Mouse (Mus musculus) erythroblast, embryonic 14.5 days (primary cell): ENCODE data around the gene Gins2. TPM values are rescaled to one million over a fixed set of nuclear protein-coding genes. Genes with fewer than 3 reads are reported as not detected.

Source experiments
- H3K27me3 ChIP-seq: 2 replicates; pipeline ENCODE4 v1.6.1; 2012; ENCODE audit warnings: inconsistent platforms; ENCODE audit not compliant: control insufficient read depth
- H3K36me3 ChIP-seq: 2 replicates; pipeline ENCODE4 v1.6.1; 2012; ENCODE audit warnings: mild to moderate bottlenecking, inconsistent platforms; ENCODE audit not compliant: control insufficient read depth
- H3K4me1 ChIP-seq: 2 replicates; pipeline ENCODE4 v1.6.1; 2012; ENCODE audit warnings: inconsistent platforms; ENCODE audit not compliant: control insufficient read depth
- H3K4me3 ChIP-seq: replicated peaks from 2 replicates; pipeline ENCODE3; 2012; ENCODE audit warnings: moderate library complexity, mild to moderate bottlenecking, inconsistent platforms
- H3K9me3 ChIP-seq: 2 replicates; pipeline ENCODE4 v1.6.1; 2012; ENCODE audit warnings: low read length, inconsistent platforms, mixed read lengths; ENCODE audit not compliant: control insufficient read depth
- GATA1 ChIP-seq: IDR thresholded peaks from 2 replicates; pipeline ENCODE4 v1.6.1; 2012; ENCODE audit warnings: low read length, inconsistent platforms, mixed read lengths
- TAL1 ChIP-seq: IDR thresholded peaks from 3 replicates; pipeline ENCODE4 v1.6.1; 2012; ENCODE audit warnings: low read length, inconsistent platforms, mixed read lengths
- polyA plus RNA-seq: library from polyadenylated mRNA; stranded (reverse); fragments of >175 nt; gene quantifications from 2 replicates; pipeline ENCODE4 v1.2.3, GENCODE M21; 2012

Gins2 gene
- polyA plus RNA-seq, 1 experiment = 8.6 TPM

DNA sequence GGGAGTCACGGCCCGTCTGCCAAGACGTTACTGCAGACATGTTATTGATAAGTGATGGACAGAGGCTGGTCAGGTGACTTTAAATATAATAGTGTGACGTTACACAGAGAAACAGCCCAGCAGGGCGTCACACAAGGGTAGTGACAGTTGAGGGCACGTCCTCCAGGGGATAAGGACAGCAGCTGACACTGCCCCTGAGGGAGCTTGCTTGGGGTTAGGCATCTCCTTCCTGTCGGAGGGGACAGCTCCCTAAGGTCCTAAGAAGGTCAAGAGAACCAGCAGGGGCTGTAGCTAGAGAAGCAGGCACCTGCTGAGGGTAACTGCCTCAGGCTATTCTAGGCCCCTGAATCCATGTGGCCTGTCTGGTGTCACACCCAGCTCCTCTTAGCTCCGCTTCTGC, 17.5 kb downstream of the Gins2 start:
- H3K4me1 ChIP-seq = peaks cover 14% of the 10 kb centered on the region
- H3K27me3 ChIP-seq = no peaks in the 10 kb centered on the region
- peaks cover 100% of the 10 kb centered on the region for H3K36me3 ChIP-seq
- peaks cover 11% of the 10 kb centered on the region; the same call in 1 of the 2 replicates for H3K9me3 ChIP-seq
- no peak overlapping the region for H3K4me3 ChIP-seq
- TF ChIP-seq GATA1 (no peak), TAL1 (no peak)

DNA sequence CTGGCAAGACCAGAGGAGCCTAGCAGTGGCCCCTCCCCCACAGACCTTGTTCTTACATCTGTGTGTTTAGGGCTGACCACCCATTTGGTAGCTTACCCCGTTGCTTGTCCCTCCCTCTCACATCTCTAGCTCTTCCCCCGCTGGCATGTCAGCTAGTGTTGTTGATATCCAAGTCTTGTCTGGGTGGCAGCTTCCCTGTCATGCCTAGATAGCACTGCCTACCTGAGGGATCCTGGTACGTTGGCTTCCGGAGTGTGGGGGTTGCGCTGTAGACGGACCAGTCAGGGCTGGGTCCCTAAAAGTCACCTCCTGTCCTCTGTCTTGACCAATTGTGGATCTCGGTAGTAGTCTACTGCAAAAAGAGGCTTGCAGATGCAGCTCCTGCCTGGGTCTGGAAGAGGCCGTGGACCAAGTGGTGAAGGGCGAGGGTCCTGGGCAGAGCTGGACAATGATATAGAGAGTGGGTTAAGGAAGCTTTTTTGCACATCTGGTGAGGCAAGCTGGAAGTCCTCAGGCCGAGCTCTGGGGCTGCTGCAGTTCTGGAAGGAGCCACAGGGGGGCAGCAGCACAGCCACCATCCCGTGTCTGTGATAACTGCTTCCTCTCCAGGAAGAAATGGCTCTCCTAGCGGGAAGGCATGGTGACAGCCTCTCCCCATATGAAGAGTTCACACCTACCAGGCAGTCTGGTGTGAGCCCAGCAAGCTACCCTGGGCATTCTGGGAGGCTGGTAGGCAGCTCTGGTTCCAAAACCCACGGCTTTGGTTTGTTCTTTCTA, 19.0 kb downstream of the Gins2 start:
- Histone ChIP-seq H3K4me1 (peaks cover 14% of the 10 kb centered on the region), H3K9me3 (peaks cover 10% of the 10 kb centered on the region; the same call in 1 of the 2 replicates), H3K36me3 (peaks cover 100% of the 10 kb centered on the region), H3K4me3 (no peak overlapping the region), H3K27me3 (no peaks in the 10 kb centered on the region)
- TF ChIP-seq GATA1 (no peak), TAL1 (no peak)

DNA sequence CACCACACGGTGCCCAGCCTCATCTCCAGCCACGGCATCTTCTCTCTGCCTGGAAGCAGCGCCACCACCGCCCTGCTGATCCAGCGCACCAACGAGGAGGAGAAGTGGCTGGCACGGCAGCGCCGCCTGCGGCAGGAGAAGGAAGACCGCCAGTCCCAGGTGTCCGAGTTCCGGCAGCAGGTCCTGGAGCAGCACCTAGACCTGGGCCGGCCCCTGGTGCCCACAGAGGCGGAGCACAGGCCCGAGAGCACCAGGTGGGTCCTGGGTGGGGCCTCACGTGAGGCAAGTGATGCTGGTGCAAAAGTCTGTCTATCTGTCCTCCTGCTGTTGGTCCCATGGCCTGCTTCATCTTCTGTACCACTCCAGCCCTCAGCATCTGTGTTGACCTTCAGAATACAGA, 20.0 kb downstream of the Gins2 start:
- Histone ChIP-seq H3K36me3 (peaks cover 100% of the 10 kb centered on the region), H3K9me3 (peaks cover 10% of the 10 kb centered on the region; the same call in 1 of the 2 replicates), H3K4me1 (peaks cover 14% of the 10 kb centered on the region), H3K27me3 (no peaks in the 10 kb centered on the region), H3K4me3 (no peak overlapping the region)
- TF ChIP-seq TAL1 (no peak), GATA1 (no peak)

DNA sequence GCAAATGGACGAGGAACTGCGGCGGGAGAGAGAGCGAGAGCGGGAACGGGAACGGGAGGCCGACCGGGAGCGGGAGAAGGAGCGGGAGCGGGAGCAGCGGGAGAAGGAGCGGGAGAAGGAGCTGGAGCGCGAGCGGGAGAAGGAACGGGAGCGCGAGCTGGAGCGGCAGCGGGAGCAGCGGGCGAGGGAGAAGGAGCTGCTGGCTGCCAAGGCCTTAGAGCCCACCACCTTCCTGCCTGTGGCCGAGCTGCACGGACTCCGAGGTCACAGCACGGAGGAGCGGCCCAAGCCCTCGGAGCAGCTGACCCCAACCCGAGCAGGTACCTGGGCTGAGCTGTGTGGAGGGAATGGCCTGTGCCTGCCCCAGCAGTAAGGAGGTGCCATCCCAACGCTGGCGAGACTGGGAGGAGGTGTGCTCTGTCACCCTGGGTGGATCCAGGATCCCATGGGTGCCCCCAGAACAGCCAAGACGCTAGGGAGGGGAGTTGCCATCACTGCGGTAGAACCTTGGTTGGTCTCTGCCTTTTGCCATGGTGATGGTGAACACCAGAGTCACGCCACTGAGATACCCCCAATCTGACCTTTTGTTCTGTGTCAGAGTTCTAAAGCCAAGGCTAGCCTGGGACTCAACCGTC, 20.8 kb downstream of the Gins2 start:
- H3K36me3 ChIP-seq = peaks cover 100% of the 10 kb centered on the region
- TF ChIP-seq GATA1 = no peak
- TF ChIP-seq TAL1 = no peak
- H3K4me1 ChIP-seq = peaks cover 17% of the 10 kb centered on the region
- no peak overlapping the region for H3K4me3 ChIP-seq
- peaks cover 10% of the 10 kb centered on the region; the same call in 1 of the 2 replicates for H3K9me3 ChIP-seq
- no peaks in the 10 kb centered on the region for H3K27me3 ChIP-seq

DNA sequence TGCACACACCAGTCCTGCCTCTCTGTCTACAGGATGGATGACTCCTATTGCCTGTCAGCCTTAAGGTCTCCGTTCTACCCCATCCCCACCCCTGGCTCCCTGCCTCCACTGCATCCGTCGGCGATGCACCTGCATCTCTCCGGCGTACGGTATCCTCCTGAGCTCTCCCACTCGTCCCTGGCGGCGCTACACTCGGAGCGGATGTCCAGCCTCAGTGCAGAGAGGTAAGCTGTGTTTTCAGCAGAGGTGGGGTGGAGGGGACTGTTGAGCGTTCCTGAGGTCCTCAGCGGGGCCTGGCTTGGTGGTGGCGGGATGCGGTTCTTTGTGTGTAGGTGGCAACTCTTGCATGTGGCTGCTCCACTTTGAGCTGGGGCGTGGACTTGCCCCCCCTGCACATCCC, 21.4 kb downstream of the Gins2 start:
- Histone ChIP-seq H3K36me3 (peaks cover 100% of the 10 kb centered on the region), H3K9me3 (peaks cover 10% of the 10 kb centered on the region; the same call in 1 of the 2 replicates), H3K27me3 (no peaks in the 10 kb centered on the region), H3K4me3 (no peak overlapping the region), H3K4me1 (peaks cover 22% of the 10 kb centered on the region)
- TF ChIP-seq GATA1 = no peak
- no peak for TF ChIP-seq TAL1

DNA sequence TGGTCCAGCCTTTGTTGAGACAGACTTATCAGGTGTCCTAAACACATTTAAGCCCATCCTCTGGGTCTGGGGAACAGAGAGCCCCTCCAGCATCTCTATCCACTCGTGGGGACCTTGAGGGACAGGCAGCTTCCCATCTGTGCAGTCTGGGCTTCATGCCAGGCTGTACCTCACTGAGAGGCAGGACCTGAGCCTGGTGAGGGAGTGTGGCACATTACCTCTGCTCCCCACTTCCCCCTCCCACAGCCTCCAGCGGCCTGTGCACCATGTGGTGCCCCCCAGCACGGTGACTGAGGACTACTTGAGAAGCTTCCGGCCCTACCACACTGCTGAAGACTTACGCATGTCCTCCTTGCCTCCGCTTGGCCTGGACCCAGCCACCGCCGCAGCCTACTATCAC, 22.4 kb downstream of the Gins2 start:
- Histone ChIP-seq H3K4me3 (no peak overlapping the region), H3K4me1 (peaks cover 30% of the 10 kb centered on the region), H3K36me3 (peaks cover 100% of the 10 kb centered on the region), H3K9me3 (peaks cover 10% of the 10 kb centered on the region; the same call in 1 of the 2 replicates), H3K27me3 (no peaks in the 10 kb centered on the region)
- TF ChIP-seq TAL1 = no peak
- no peak for TF ChIP-seq GATA1

DNA sequence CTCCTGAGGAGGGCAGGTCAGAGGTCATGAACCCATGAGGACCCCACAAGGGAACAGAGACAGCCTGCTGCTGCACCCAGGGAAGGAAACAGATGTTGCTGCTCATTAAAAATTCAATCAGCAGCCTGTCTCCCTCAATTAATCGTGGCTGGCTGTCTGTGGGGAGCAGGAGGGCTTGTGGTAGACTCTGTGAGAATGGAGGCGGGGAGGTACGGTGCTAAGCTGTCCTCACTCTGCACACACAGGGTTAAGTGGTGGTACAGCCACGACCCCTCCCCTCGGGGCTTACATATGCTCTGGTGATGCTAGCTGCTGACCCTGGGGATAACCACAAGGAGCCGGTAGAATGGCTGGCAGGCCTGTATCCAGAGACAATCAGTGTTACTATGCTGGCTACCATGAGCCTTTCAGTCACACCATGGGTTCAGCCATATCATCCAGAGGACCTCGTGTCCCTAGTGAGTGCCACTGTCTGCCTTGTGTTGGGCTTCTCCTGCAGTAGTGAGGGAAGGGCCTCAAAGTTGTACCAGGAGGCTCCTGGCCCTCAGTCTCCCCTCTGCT, 23.9 kb downstream of the Gins2 start:
- Histone ChIP-seq H3K4me3 (no peak overlapping the region), H3K36me3 (peaks cover 100% of the 10 kb centered on the region), H3K4me1 (peaks cover 45% of the 10 kb centered on the region), H3K27me3 (no peaks in the 10 kb centered on the region), H3K9me3 (peaks cover 10% of the 10 kb centered on the region; the same call in 1 of the 2 replicates)
- no peak for TF ChIP-seq GATA1
- no peak for TF ChIP-seq TAL1

DNA sequence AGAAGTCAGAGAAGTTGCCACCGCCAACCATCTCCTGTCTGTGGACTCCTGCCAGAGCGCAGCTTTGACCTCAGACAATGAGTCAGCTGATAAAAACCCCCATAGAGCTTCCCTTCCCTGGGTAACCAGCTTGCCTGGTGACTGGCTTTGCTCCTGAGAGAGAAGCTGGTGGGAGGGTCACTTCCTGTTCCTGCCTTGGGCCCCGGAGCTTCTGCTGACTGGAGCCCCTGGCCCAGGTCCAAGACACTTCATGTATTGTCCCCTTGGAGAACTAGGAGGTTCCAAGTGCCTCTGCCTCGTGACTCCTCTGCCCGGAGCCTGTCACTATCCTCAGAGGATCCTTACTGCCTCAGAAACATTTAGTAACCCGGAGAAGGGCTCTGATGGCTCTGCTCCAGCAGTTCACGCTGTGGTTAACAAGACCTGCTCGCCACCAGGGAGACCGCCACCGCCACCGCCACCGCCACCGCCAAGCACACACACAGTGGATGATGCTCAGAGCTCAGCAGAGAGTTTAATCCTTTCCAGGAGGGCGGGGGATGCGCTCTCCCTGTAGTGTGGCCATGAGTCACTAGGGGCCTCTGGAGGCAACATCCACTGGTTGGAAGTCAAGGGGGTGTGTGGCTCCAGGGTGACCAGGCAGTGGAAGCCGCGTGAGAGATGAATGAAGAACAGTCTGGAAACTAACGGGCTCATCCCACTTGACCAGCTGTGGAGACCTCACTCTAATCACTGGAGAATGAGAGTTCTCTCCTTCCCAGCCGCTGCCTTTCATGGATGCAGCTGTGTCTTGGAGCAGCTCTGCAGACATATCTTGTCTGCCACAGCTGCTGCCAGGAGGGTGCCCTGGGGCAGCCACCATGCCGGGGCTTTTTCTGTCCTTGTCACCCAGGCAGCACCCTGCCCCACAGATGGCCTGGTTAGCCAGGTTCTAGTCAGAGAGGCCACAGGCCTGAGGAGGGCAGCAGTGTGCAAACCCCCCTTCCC, 25.0 kb downstream of the Gins2 start:
- Histone ChIP-seq H3K4me1 (peaks cover 46% of the 10 kb centered on the region), H3K4me3 (no peak overlapping the region)

More for the DNA sequence above, 25.0 kb downstream of the Gins2 start:
- Histone ChIP-seq H3K9me3 (peaks cover 10% of the 10 kb centered on the region; the same call in 1 of the 2 replicates), H3K36me3 (peaks cover 100% of the 10 kb centered on the region), H3K27me3 (no peaks in the 10 kb centered on the region)
- TF ChIP-seq GATA1 (no peak), TAL1 (no peak)
